Mouse (Mus musculus): ENCODE data around the gene Slc35f4. TPM values are rescaled to one million over a fixed set of nuclear protein-coding genes. Genes with fewer than 3 reads are reported as not detected.

Slc35f4 gene
- polyA plus RNA-seq, 1 experiment from 2014 or later: 0.10 TPM

GRCm38 (mm10) chr14:49493793-49494192 lies 32.1 kb downstream of the Slc35f4 start:
- Histone ChIP-seq H3K4me2 (ENCODE audit: low read depth, low read length) (no peak overlapping the region), H3K9ac (ENCODE audit: low read depth, low read length) (no peak overlapping the region), H3K27me3 (replicated peaks; ENCODE audit: control insufficient read depth, insufficient read depth, low read length) (no peaks in the 10 kb centered on the region), H3K9me3 (ENCODE audit: control insufficient read depth, low read length) (no peaks in the 10 kb centered on the region), H3K4me1 (ENCODE audit: control insufficient read depth, insufficient read depth, low read length) (no peaks in the 10 kb centered on the region), H3K27ac (ENCODE audit: low read length) (no peak overlapping the region), H3K4me3 (ENCODE audit: low read length) (no peak overlapping the region), H3K36me3 (ENCODE audit: control insufficient read depth, insufficient read depth, low read length) (no peaks in the 10 kb centered on the region)
- ATAC-seq: no peak
- WGBS: 44% methylated on average over 1 of the region's 1 CpGs

- H3K4me3 ChIP-seq (ENCODE audit: low read length): no peak overlapping the region
- H3K27me3 ChIP-seq (replicated peaks; ENCODE audit: control insufficient read depth, insufficient read depth, low read length): no peaks in the 10 kb centered on the region
- no peaks in the 10 kb centered on the region for H3K9me3 ChIP-seq (ENCODE audit: control insufficient read depth, low read length)
- ATAC-seq: no peak
- no peak overlapping the region for H3K4me2 ChIP-seq (ENCODE audit: low read depth, low read length)
- H3K36me3 ChIP-seq (ENCODE audit: control insufficient read depth, insufficient read depth, low read length): no peaks in the 10 kb centered on the region
- whole genome bisulfite sequencing: 76% methylated on average over 3 of the region's 3 CpGs
- no peak overlapping the region for H3K9ac ChIP-seq (ENCODE audit: low read depth, low read length)
- no peaks in the 10 kb centered on the region for H3K4me1 ChIP-seq (ENCODE audit: control insufficient read depth, insufficient read depth, low read length)
- H3K27ac ChIP-seq (ENCODE audit: low read length): no peak overlapping the region
These were observed 33.3 kb downstream of the Slc35f4 start for GRCm38 (mm10) chr14:49492506-49492905.

- no peak overlapping the region for H3K4me3 ChIP-seq (ENCODE audit: low read length)
- no peaks in the 10 kb centered on the region for H3K9me3 ChIP-seq (ENCODE audit: control insufficient read depth, low read length)
- no peak for ATAC-seq
- WGBS: 78% methylated on average over 2 of the region's 2 CpGs
- H3K36me3 ChIP-seq (ENCODE audit: control insufficient read depth, insufficient read depth, low read length): no peaks in the 10 kb centered on the region
- H3K4me2 ChIP-seq (ENCODE audit: low read depth, low read length): no peak overlapping the region
- H3K4me1 ChIP-seq (ENCODE audit: control insufficient read depth, insufficient read depth, low read length): no peaks in the 10 kb centered on the region
- H3K9ac ChIP-seq (ENCODE audit: low read depth, low read length): no peak overlapping the region
- no peaks in the 10 kb centered on the region for H3K27me3 ChIP-seq (replicated peaks; ENCODE audit: control insufficient read depth, insufficient read depth, low read length)
- no peak overlapping the region for H3K27ac ChIP-seq (ENCODE audit: low read length)
These were observed 49.2 kb downstream of the Slc35f4 start for GRCm38 (mm10) chr14:49476602-49477001.

- H3K9me3 ChIP-seq (ENCODE audit: control insufficient read depth, low read length): no peaks in the 10 kb centered on the region
- no peak overlapping the region for H3K4me3 ChIP-seq (ENCODE audit: low read length)
- no peaks in the 10 kb centered on the region for H3K36me3 ChIP-seq (ENCODE audit: control insufficient read depth, insufficient read depth, low read length)
- H3K4me2 ChIP-seq (ENCODE audit: low read depth, low read length): no peak overlapping the region
- no peak for ATAC-seq
- H3K27me3 ChIP-seq (replicated peaks; ENCODE audit: control insufficient read depth, insufficient read depth, low read length): no peaks in the 10 kb centered on the region
- H3K27ac ChIP-seq (ENCODE audit: low read length): no peak overlapping the region
- no peak overlapping the region for H3K9ac ChIP-seq (ENCODE audit: low read depth, low read length)
- no peaks in the 10 kb centered on the region for H3K4me1 ChIP-seq (ENCODE audit: control insufficient read depth, insufficient read depth, low read length)
- 69% methylated on average over 2 of the region's 2 CpGs for WGBS
These were observed 64.1 kb downstream of the Slc35f4 start for GRCm38 (mm10) chr14:49461761-49462160.

- no peaks in the 10 kb centered on the region for H3K36me3 ChIP-seq (ENCODE audit: control insufficient read depth, insufficient read depth, low read length)
These were observed 65.0 kb downstream of the Slc35f4 start for GRCm38 (mm10) chr14:49460799-49461198.

GRCm38 (mm10) chr14:49454283-49454914 lies 71.4 kb downstream of the Slc35f4 start:
- WGBS: 80% methylated on average over 6 of the region's 6 CpGs
- no peaks in the 10 kb centered on the region for H3K36me3 ChIP-seq (ENCODE audit: control insufficient read depth, insufficient read depth, low read length)
- H3K4me2 ChIP-seq (ENCODE audit: low read depth, low read length): no peak overlapping the region
- H3K4me3 ChIP-seq (ENCODE audit: low read length): no peak overlapping the region
- no peak for ATAC-seq
- no peaks in the 10 kb centered on the region for H3K4me1 ChIP-seq (ENCODE audit: control insufficient read depth, insufficient read depth, low read length)
- no peak overlapping the region for H3K9ac ChIP-seq (ENCODE audit: low read depth, low read length)
- H3K9me3 ChIP-seq (ENCODE audit: control insufficient read depth, low read length): no peaks in the 10 kb centered on the region
- H3K27ac ChIP-seq (ENCODE audit: low read length): no peak overlapping the region
- no peaks in the 10 kb centered on the region for H3K27me3 ChIP-seq (replicated peaks; ENCODE audit: control insufficient read depth, insufficient read depth, low read length)

More at GRCm38 (mm10) chr14:49460799-49461198, 65.0 kb downstream of the Slc35f4 start:
- WGBS: 69% methylated on average over 3 of the region's 3 CpGs
- no peak overlapping the region for H3K27ac ChIP-seq (ENCODE audit: low read length)
- ATAC-seq: no peak
- no peaks in the 10 kb centered on the region for H3K4me1 ChIP-seq (ENCODE audit: control insufficient read depth, insufficient read depth, low read length)
- H3K4me3 ChIP-seq (ENCODE audit: low read length): no peak overlapping the region
- no peak overlapping the region for H3K4me2 ChIP-seq (ENCODE audit: low read depth, low read length)
- H3K27me3 ChIP-seq (replicated peaks; ENCODE audit: control insufficient read depth, insufficient read depth, low read length): no peaks in the 10 kb centered on the region
- H3K9ac ChIP-seq (ENCODE audit: low read depth, low read length): no peak overlapping the region
- H3K9me3 ChIP-seq (ENCODE audit: control insufficient read depth, low read length): no peaks in the 10 kb centered on the region

GRCm38 (mm10) chr14:49453782-49454181 lies 72.1 kb downstream of the Slc35f4 start:
- H3K27me3 ChIP-seq (replicated peaks; ENCODE audit: control insufficient read depth, insufficient read depth, low read length): no peaks in the 10 kb centered on the region
- WGBS: 40% methylated on average over 3 of the region's 3 CpGs
- no peak overlapping the region for H3K9ac ChIP-seq (ENCODE audit: low read depth, low read length)
- H3K27ac ChIP-seq (ENCODE audit: low read length): no peak overlapping the region
- no peaks in the 10 kb centered on the region for H3K4me1 ChIP-seq (ENCODE audit: control insufficient read depth, insufficient read depth, low read length)
- H3K36me3 ChIP-seq (ENCODE audit: control insufficient read depth, insufficient read depth, low read length): no peaks in the 10 kb centered on the region
- ATAC-seq: no peak
- no peak overlapping the region for H3K4me3 ChIP-seq (ENCODE audit: low read length)
- no peaks in the 10 kb centered on the region for H3K9me3 ChIP-seq (ENCODE audit: control insufficient read depth, low read length)
- no peak overlapping the region for H3K4me2 ChIP-seq (ENCODE audit: low read depth, low read length)

- no peaks in the 10 kb centered on the region for H3K27me3 ChIP-seq (replicated peaks; ENCODE audit: control insufficient read depth, insufficient read depth, low read length)
- H3K9me3 ChIP-seq (ENCODE audit: control insufficient read depth, low read length): no peaks in the 10 kb centered on the region
- ATAC-seq: no peak
- no peak overlapping the region for H3K27ac ChIP-seq (ENCODE audit: low read length)
- no peak overlapping the region for H3K4me3 ChIP-seq (ENCODE audit: low read length)
- no peaks in the 10 kb centered on the region for H3K36me3 ChIP-seq (ENCODE audit: control insufficient read depth, insufficient read depth, low read length)
- no peak overlapping the region for H3K4me2 ChIP-seq (ENCODE audit: low read depth, low read length)
- 47% methylated on average over 7 of the region's 7 CpGs for WGBS
- no peaks in the 10 kb centered on the region for H3K4me1 ChIP-seq (ENCODE audit: control insufficient read depth, insufficient read depth, low read length)
- H3K9ac ChIP-seq (ENCODE audit: low read depth, low read length): no peak overlapping the region
These were observed 78.2 kb downstream of the Slc35f4 start for GRCm38 (mm10) chr14:49447669-49448068.

GRCm38 (mm10) chr14:49446461-49446860 lies 79.4 kb downstream of the Slc35f4 start:
- no peaks in the 10 kb centered on the region for H3K27me3 ChIP-seq (replicated peaks; ENCODE audit: control insufficient read depth, insufficient read depth, low read length)
- H3K9ac ChIP-seq (ENCODE audit: low read depth, low read length): no peak overlapping the region
- H3K27ac ChIP-seq (ENCODE audit: low read length): no peak overlapping the region
- no peak overlapping the region for H3K4me3 ChIP-seq (ENCODE audit: low read length)
- no peaks in the 10 kb centered on the region for H3K9me3 ChIP-seq (ENCODE audit: control insufficient read depth, low read length)
- H3K4me1 ChIP-seq (ENCODE audit: control insufficient read depth, insufficient read depth, low read length): no peaks in the 10 kb centered on the region
- ATAC-seq: no peak
- WGBS: 45% methylated on average over 7 of the region's 7 CpGs
- no peaks in the 10 kb centered on the region for H3K36me3 ChIP-seq (ENCODE audit: control insufficient read depth, insufficient read depth, low read length)
- no peak overlapping the region for H3K4me2 ChIP-seq (ENCODE audit: low read depth, low read length)

GRCm38 (mm10) chr14:49436811-49437210 lies 89.0 kb downstream of the Slc35f4 start:
- WGBS: 83% methylated on average over 3 of the region's 3 CpGs
- H3K4me1 ChIP-seq (ENCODE audit: control insufficient read depth, insufficient read depth, low read length): no peaks in the 10 kb centered on the region
- H3K9ac ChIP-seq (ENCODE audit: low read depth, low read length): no peak overlapping the region
- no peak for ATAC-seq
- no peaks in the 10 kb centered on the region for H3K36me3 ChIP-seq (ENCODE audit: control insufficient read depth, insufficient read depth, low read length)
- no peaks in the 10 kb centered on the region for H3K27me3 ChIP-seq (replicated peaks; ENCODE audit: control insufficient read depth, insufficient read depth, low read length)
- H3K27ac ChIP-seq (ENCODE audit: low read length): no peak overlapping the region
- H3K4me2 ChIP-seq (ENCODE audit: low read depth, low read length): no peak overlapping the region
- H3K4me3 ChIP-seq (ENCODE audit: low read length): no peak overlapping the region
- H3K9me3 ChIP-seq (ENCODE audit: control insufficient read depth, low read length): no peaks in the 10 kb centered on the region
